Mouse (Mus musculus) gastrocnemius, postnatal 14 days (tissue): ENCODE measurements around the gene Atp6v0a1. TPM values are rescaled to one million over a fixed set of nuclear protein-coding genes. Genes with fewer than 3 reads are reported as not detected.
A peak's percentile ranks its signal among the peaks of the same experiment; 100 is the strongest.
"Not testable (repeated sequence)": the region's sequence is repeated elsewhere in the genome, so short reads cannot be mapped to it uniquely, and the experiment has no call there.

Source experiments
- DNase-seq: peaks from one replicate; pipeline ENCODE4 v3.0.0; 2021; ENCODE audit warnings: mixed read lengths
- intact Hi-C: fragments of 180-260 bp; cut with DNase I; formaldehyde crosslinking; loops from one replicate; pipeline ENCODE4 v1.15.1; 2025; ENCODE audit warnings: low total_unique reads
- total RNA-seq, 2 experiments: library from RNA; stranded (reverse); gene quantifications; 2 replicates each; pipeline ENCODE4 v1.2.3; 2021

Atp6v0a1 gene
- total RNA-seq, 2 experiments from 2014 or later = 53.4 to 58.5 TPM

DNA sequence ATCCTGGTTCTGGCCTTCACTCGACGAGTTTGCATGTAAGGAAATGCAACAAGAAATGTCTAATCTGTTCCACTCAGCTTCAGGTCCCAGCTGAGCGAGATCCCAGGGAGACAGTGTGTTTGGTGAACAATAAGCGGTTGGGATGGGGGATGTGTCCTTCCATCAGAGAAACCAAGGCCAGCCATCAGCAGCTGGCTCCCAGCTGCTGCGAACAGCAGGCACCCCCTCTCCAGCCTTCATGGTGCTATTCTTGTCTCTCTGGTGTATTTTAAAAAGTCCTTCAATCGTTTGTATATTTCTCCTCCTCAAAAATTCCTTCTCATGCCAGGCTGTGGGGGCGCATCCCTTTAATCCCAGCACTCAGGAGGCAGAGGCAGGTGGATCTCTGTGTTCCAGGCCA is 34.0 kb upstream of the Atp6v0a1 start:
- no peak for DNase-seq
- intact Hi-C loops = no loop called here

DNA sequence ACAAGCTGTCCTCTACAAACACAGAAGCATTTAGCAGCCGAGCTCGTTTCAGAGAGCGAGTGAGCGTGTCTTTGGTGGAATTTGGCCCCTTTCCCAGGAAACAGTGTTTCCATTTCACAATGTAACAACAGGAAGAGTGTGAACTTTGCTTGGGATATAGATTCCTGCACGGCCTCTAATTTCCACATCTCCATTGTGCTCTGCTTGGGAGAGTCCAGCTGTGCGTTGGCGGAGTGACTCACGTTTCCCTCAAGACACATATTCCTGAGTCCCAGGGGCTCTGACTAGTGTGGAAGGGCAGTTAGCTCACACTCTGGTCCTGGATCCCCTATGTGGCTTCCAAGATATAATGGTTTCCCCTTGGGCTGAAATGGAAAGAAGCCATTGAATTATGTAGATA is 29.4 kb upstream of the Atp6v0a1 start:
- intact Hi-C loops = loop anchor here (5.0 to 10.0 kb wide), 2 partner anchors 77 to 205 kb away; no protein-coding TSS in a partner anchor
- DNase-seq = peak; percentile 42

DNA sequence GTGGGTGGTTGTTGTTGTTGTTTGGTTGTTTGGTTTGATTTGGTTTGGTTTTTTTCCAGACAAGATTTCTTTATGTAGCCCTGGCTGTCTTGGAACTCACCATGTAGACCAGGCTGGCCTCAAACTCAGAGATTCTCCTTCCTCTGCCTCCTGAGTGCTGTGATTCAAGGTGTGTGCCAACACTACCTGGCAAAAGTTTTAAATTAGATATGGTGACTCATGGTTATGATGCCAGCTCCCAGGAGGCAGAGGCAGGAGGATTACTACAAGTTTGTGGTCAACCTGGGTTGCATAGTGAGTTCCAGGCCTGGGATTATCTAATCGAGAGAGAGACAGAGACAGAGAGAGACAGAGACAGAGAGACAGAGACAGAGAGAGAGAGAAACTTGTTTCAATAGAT is 28.8 kb upstream of the Atp6v0a1 start:
- DNase-seq = no peak
- intact Hi-C loops = loop anchor here (5.0 to 10.0 kb wide), 2 partner anchors 77 to 204 kb away; no protein-coding TSS in a partner anchor

DNA sequence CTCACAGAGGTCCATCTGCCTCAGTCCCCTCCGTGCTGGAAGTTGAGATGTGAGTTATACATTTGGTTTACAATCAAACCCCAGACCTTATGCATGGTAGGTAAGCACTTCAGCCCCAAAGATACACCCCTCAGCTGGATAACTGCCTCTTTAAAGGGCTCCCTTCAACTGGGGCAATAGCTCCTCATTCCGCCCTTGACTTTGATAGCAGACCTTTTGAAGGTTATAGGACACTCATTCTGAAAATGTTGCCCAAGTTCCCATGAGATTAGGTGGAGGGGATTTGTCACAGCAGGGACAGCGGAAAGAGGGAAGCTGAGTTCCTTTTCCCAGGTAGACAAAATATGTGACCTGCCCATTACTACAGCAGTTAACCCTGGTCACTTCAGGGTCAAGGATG is 28.0 kb upstream of the Atp6v0a1 start:
- intact Hi-C loops = loop anchor here (5.0 to 10.0 kb wide), 2 partner anchors 76 to 204 kb away; no protein-coding TSS in a partner anchor
- DNase-seq = no peak

- intact Hi-C loops = loop anchor here (5.0 to 10.0 kb wide), 2 partner anchors 75 to 203 kb away; no protein-coding TSS in a partner anchor
- DNase-seq = no peak
Observed at GRCm38 (mm10) chr11:100982087-100982486, 27.2 kb upstream of the Atp6v0a1 start.

- intact Hi-C loops = loop anchor here (5.0 to 10.0 kb wide), 2 partner anchors 74 to 202 kb away; no protein-coding TSS in a partner anchor
- DNase-seq = peak; percentile 78
Observed at GRCm38 (mm10) chr11:100983125-100983777, 26.0 kb upstream of the Atp6v0a1 start.

GRCm38 (mm10) chr11:100983778-100984131 is 25.5 kb upstream of the Atp6v0a1 start:
- DNase-seq = no peak
- intact Hi-C loops = loop anchor here (5.0 to 10.0 kb wide), 2 partner anchors 74 to 201 kb away; no protein-coding TSS in a partner anchor

DNA sequence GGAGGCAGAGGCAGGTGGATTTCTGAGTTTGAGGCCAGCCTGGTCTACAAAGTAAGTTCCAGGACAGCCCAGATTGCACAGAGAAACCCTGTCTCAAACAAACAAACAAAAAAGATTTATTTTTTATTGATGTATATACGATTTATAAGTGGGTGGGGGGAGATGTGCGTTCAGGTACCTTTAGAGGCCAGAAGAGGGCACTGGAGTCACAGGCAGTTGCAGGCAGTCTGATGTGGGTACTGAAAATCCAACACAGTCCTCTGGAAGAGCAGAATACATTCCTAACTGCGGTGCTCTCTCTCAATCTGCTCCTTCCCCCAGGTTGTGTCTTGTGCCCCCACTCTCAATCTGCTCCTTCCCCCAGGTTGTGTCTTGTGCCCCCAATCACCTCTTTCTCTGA is 23.6 kb upstream of the Atp6v0a1 start:
- intact Hi-C loops = loop anchor here (10.0 kb wide), 1 partner anchor 199 kb away; no protein-coding TSS in a partner anchor
- DNase-seq = no peak

- intact Hi-C loops = loop anchor here (10.0 kb wide), 1 partner anchor 196 kb away; no protein-coding TSS in a partner anchor
- no peak for DNase-seq
Observed at GRCm38 (mm10) chr11:100988674-100989073, 20.6 kb upstream of the Atp6v0a1 start.

GRCm38 (mm10) chr11:100989666-100990065 is 19.6 kb upstream of the Atp6v0a1 start:
- intact Hi-C loops = loop anchor here (10.0 kb wide), 1 partner anchor 195 kb away; no protein-coding TSS in a partner anchor
- no peak for DNase-seq

- intact Hi-C loops = no loop called here
- DNase-seq = no peak
Observed at GRCm38 (mm10) chr11:100991027-100991534, 18.2 kb upstream of the Atp6v0a1 start.

DNA sequence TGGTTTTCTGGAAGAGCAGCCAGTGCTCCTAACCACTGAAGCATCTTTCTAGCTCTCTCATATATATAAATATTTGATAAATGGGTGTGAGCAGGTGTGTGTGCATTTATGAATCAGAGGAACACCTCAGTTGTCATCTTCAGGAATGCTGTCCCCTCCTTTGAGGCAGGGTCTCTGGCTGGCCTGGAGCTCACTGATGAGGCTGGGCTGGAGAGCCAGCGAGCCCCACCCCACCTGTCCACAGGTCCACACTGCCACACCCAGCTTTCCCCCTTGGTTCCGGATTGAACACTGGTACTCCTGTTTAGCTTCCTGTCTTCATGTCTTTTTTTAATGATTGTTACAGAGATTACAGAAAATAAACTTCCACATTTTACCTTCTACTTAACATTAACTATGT is 15.8 kb upstream of the Atp6v0a1 start:
- DNase-seq = no peak
- intact Hi-C loops = no loop called here

- intact Hi-C loops = no loop called here
- DNase-seq = no peak
Observed at GRCm38 (mm10) chr11:100994233-100994632, 15.0 kb upstream of the Atp6v0a1 start.

GRCm38 (mm10) chr11:100994655-100995054 is 14.6 kb upstream of the Atp6v0a1 start:
- intact Hi-C loops = no loop called here
- DNase-seq = no peak

- no peak for DNase-seq
- intact Hi-C loops = no loop called here
Observed at GRCm38 (mm10) chr11:100996501-100996900, 12.8 kb upstream of the Atp6v0a1 start.

DNA sequence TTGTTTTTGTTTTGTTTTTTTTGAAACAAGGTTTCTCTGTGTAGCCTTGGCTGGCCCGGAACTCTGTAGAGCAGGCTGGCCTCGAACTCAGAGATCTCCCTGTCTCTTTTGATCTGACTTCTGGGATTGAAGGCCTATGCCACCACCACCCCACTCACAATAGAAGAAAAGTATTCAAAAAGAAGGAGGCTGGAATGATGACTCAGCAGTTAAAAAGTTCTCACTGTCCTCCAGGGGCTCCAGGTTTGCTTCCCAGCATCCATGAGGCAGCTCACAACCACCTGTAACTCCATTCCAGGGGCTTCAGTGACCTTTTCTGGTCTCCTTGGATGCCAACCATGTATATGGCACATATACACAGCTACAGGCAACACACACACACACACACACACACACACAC is 10.4 kb upstream of the Atp6v0a1 start:
- no peak for DNase-seq
- intact Hi-C loops = no loop called here

DNA sequence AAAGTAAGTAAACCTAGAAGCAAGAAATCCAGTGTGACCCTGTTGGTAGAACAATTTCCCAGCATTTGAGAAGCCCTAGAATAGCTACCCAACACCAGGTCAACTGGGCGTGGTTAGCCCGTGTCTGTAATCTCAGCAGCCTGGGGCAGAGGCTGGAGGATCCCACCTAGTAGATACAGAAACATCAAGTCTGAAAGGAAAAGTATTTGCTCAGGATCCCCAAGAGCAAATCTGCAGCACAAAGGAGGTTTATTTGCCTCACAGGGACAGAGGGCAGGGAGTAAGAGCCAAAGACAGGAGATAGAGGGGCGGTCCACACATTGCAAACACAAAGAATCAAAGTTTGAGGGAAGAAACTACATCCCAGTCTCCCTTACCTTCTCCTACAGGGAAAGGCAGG is 10.0 kb upstream of the Atp6v0a1 start:
- no peak for DNase-seq
- intact Hi-C loops = no loop called here

GRCm38 (mm10) chr11:101001875-101002552 is 7.2 kb upstream of the Atp6v0a1 start:
- intact Hi-C loops, DNase-seq: not testable (repeated sequence)

- intact Hi-C loops = no loop called here
- DNase-seq = no peak
Observed at GRCm38 (mm10) chr11:101003025-101003685, 6.1 kb upstream of the Atp6v0a1 start.
